Mouse (Mus musculus): ENCODE measurements around the gene Gm10840. TPM values are rescaled to one million over a fixed set of nuclear protein-coding genes. Genes with fewer than 3 reads are reported as not detected.

The Gm10840 gene
- polyA plus RNA-seq, 1 experiment: not detected

DNA sequence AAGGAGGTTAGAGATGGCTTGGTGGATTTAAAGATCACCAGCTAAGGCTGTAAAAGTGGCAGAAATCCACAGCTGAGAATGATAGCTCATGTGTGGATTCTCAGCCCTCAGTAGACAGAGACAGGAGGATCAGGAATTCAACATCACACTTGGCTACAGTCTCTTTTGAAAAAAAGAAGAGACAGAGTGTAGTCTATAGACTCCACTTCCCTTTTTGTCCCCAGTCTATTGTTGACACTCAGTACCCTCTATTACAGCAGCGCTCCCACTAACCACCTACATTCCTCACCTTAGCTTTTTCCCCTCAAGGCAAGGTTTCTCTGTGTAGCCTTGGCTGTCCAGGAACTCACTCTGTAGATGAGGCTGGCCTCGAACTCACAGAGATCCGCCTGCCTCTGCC lies 31.1 kb downstream of the Gm10840 start:
- Histone ChIP-seq H3K36me3 (ENCODE audit: control insufficient read depth, insufficient read depth) (peaks cover 7% of the 10 kb centered on the region), H3K4me2 (ENCODE audit: low read depth) (no peak overlapping the region), H3K27me3 (ENCODE audit: control insufficient read depth, insufficient read depth, insufficient read length) (no peaks in the 10 kb centered on the region), H3K79me2 (ENCODE audit: control insufficient read depth, insufficient read depth) (peaks cover 10% of the 10 kb centered on the region), H3ac (ENCODE audit: control insufficient read depth, insufficient read length) (no peak overlapping the region), H3K4me3 (no peak overlapping the region)
- no peak for TF ChIP-seq TCF12 (IDR thresholded peaks at IDR 0.05; ENCODE audit: insufficient read depth, poor library complexity, severe bottlenecking)
- TF ChIP-seq USF1 (IDR thresholded peaks at IDR 0.05; ENCODE audit: low read depth): no peak
- no peak for TF ChIP-seq CEBPB (IDR thresholded peaks at IDR 0.05; ENCODE audit: insufficient read depth, poor library complexity, severe bottlenecking)
- TF ChIP-seq POLR2A (IDR thresholded peaks at IDR 0.05; ENCODE audit: insufficient read length, low read depth): no peak
- no peak for TF ChIP-seq E2F4 (IDR thresholded peaks at IDR 0.05; ENCODE audit: insufficient read depth)
- TF ChIP-seq MYOD1 (IDR thresholded peaks at IDR 0.05; ENCODE audit: control insufficient read depth in 1 of 3, insufficient read length in 2 of 3, low read depth in 2 of 3): no peak
- no peak for TF ChIP-seq SRF (IDR thresholded peaks at IDR 0.05; ENCODE audit: control insufficient read depth, insufficient read length, low read depth)
- TF ChIP-seq REST (IDR thresholded peaks at IDR 0.05; ENCODE audit: insufficient read depth, insufficient read length): no peak
- no peak for TF ChIP-seq MYOG (IDR thresholded peaks at IDR 0.05; ENCODE audit: control insufficient read depth in 1 of 3, insufficient read depth in 1 of 3, insufficient read length in 2 of 3, low read depth in 2 of 3)
- TF ChIP-seq POLR2AphosphoS2 (IDR thresholded peaks at IDR 0.05; ENCODE audit: insufficient read length, low read depth): no peak
- no peak for TF ChIP-seq MAX (IDR thresholded peaks at IDR 0.05; ENCODE audit: low read depth)
- no peak for TF ChIP-seq TCF3 (IDR thresholded peaks at IDR 0.05; ENCODE audit: insufficient read length, low read depth)

DNA sequence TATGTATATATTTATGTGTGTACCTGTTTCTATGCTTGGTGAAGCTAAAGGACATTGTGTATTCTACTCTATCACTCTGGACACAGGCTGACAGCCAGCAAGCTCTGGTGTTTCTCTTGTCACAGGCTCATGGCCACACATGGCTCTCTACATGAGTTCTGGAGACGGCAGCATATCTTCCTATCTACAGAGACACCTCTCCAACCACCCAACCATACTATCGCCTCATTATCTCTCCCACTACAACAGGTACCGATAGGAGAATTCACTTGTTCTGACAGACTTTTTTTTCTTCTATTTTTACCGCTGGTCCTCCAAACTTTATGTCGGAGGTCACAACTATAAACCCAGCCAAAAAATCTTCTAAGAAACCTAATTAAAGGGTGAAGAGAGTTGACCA lies 31.6 kb downstream of the Gm10840 start:
- Histone ChIP-seq H3K79me2 (ENCODE audit: control insufficient read depth, insufficient read depth) (peaks cover 10% of the 10 kb centered on the region), H3K27me3 (ENCODE audit: control insufficient read depth, insufficient read depth, insufficient read length) (no peaks in the 10 kb centered on the region), H3K36me3 (ENCODE audit: control insufficient read depth, insufficient read depth) (peaks cover 13% of the 10 kb centered on the region), H3K4me2 (ENCODE audit: low read depth) (peak overlapping the region; percentile 98), H3K4me3 (peak overlapping the region; percentile 67), H3ac (ENCODE audit: control insufficient read depth, insufficient read length) (no peak overlapping the region)
- no peak for TF ChIP-seq TCF3 (IDR thresholded peaks at IDR 0.05; ENCODE audit: insufficient read length, low read depth)
- TF ChIP-seq CEBPB (IDR thresholded peaks at IDR 0.05; ENCODE audit: insufficient read depth, poor library complexity, severe bottlenecking): no peak
- no peak for TF ChIP-seq E2F4 (IDR thresholded peaks at IDR 0.05; ENCODE audit: insufficient read depth)
- TF ChIP-seq MAX (IDR thresholded peaks at IDR 0.05; ENCODE audit: low read depth): no peak
- TF ChIP-seq TCF12 (IDR thresholded peaks at IDR 0.05; ENCODE audit: insufficient read depth, poor library complexity, severe bottlenecking): no peak
- TF ChIP-seq REST (IDR thresholded peaks at IDR 0.05; ENCODE audit: insufficient read depth, insufficient read length): no peak
- no peak for TF ChIP-seq USF1 (IDR thresholded peaks at IDR 0.05; ENCODE audit: low read depth)
- TF ChIP-seq POLR2AphosphoS2 (IDR thresholded peaks at IDR 0.05; ENCODE audit: insufficient read length, low read depth): no peak
- no peak for TF ChIP-seq MYOG (IDR thresholded peaks at IDR 0.05; ENCODE audit: control insufficient read depth in 1 of 3, insufficient read depth in 1 of 3, insufficient read length in 2 of 3, low read depth in 2 of 3)
- TF ChIP-seq MYOD1 (IDR thresholded peaks at IDR 0.05; ENCODE audit: control insufficient read depth in 1 of 3, insufficient read length in 2 of 3, low read depth in 2 of 3): no peak
- TF ChIP-seq SRF (IDR thresholded peaks at IDR 0.05; ENCODE audit: control insufficient read depth, insufficient read length, low read depth): no peak
- no peak for TF ChIP-seq POLR2A (IDR thresholded peaks at IDR 0.05; ENCODE audit: insufficient read length, low read depth)

DNA sequence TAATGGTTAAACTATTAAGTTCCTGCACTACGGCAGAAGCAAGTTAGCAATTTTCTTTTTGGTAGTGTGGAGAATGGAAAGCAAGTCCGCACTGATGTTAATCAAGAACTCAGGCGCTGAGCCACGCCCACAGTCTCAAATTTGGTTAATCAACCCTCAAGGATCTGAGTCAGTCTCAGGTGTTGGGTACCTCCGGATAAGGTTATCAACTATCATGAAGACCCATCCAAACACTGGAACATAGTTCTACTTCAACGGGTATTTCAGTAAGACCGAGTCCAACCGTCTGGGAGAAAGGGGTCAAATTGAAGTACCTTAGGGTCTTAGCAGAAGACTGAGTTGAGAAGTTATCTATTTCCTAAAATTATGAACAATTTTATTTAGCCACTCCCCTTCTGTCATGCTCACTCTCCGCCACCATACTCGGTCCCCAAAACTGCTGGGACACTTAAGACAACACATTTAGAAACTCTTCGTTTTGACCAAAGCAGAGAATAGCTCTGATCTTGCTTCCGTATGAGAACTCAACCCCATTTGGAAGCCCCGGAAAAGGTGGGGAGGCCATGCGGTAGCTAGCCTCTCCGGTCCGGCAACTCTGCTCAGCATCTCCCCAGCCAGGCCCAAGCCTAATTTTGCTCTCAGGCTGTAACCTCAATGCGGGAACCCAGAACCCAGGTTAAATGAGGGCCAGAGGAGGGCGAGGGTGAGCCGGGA lies 32.2 kb downstream of the Gm10840 start:
- Histone ChIP-seq H3K4me2 (ENCODE audit: low read depth) (peak overlapping the region; percentile 98), H3K27me3 (ENCODE audit: control insufficient read depth, insufficient read depth, insufficient read length) (no peaks in the 10 kb centered on the region), H3K79me2 (ENCODE audit: control insufficient read depth, insufficient read depth) (peaks cover 10% of the 10 kb centered on the region), H3K36me3 (ENCODE audit: control insufficient read depth, insufficient read depth) (peaks cover 18% of the 10 kb centered on the region), H3K4me3 (peak overlapping the region; percentile 67), H3ac (ENCODE audit: control insufficient read depth, insufficient read length) (peak overlapping the region; percentile 26)
- TF ChIP-seq POLR2A (IDR thresholded peaks at IDR 0.05; ENCODE audit: insufficient read length, low read depth): no peak
- TF ChIP-seq MAX (IDR thresholded peaks at IDR 0.05; ENCODE audit: low read depth): no peak

DNA sequence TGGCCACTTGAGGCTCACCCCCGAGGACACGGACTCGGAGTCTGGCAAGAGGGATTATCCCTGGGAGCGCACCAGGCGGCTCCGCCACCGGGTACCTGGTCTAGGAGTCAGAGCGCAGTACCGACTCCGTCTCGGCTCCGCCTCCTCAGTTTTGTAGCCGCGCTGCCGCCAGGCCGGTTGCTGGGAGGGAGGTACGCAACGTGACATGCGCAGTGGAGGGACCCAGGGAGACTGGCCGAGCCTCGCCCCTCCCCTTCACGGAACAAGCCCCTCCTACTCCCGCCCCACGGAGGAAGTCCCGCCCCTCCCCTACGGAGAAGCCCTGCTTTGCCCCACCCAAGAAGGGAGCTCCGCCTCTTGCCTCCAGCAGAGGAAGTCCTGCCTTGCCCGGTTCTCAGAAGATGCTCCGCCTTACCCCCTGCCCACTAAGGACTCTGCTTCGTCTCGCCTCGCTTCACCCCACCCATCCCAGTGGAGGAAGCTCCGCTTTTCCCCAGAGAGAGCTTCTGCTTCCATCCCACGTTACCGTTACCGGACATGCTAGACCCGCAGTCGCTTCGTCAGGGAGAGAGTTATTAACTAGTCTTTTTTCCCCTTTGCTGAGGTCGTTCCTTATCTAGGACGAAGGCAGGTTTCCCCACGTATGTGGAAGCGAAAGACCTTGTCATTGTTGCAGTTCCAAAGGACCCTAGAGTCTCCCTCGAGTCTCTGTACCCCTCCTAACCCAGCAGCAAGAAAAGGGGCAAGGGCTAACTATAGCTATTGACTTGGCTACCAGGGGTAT lies 32.9 kb downstream of the Gm10840 start:
- Histone ChIP-seq H3K4me2 (ENCODE audit: low read depth) (peak overlapping the region; percentile 98), H3K36me3 (ENCODE audit: control insufficient read depth, insufficient read depth) (peaks cover 26% of the 10 kb centered on the region), H3K79me2 (ENCODE audit: control insufficient read depth, insufficient read depth) (peaks cover 10% of the 10 kb centered on the region), H3ac (ENCODE audit: control insufficient read depth, insufficient read length) (peak overlapping the region; percentile 26), H3K27me3 (ENCODE audit: control insufficient read depth, insufficient read depth, insufficient read length) (no peaks in the 10 kb centered on the region), H3K4me3 (peak overlapping the region; percentile 67)
- TF ChIP-seq E2F4 (IDR thresholded peaks at IDR 0.05; ENCODE audit: insufficient read depth) (no peak), REST (IDR thresholded peaks at IDR 0.05; ENCODE audit: insufficient read depth, insufficient read length) (no peak), TCF12 (IDR thresholded peaks at IDR 0.05; ENCODE audit: insufficient read depth, poor library complexity, severe bottlenecking) (no peak), MYOG (IDR thresholded peaks at IDR 0.05; ENCODE audit: control insufficient read depth in 1 of 3, insufficient read depth in 1 of 3, insufficient read length in 2 of 3, low read depth in 2 of 3) (peak in 1 of 3 experiments; percentile 5), MYOD1 (IDR thresholded peaks at IDR 0.05; ENCODE audit: control insufficient read depth in 1 of 3, insufficient read length in 2 of 3, low read depth in 2 of 3) (no peak), SRF (IDR thresholded peaks at IDR 0.05; ENCODE audit: control insufficient read depth, insufficient read length, low read depth) (peak; percentile 26), TCF3 (IDR thresholded peaks at IDR 0.05; ENCODE audit: insufficient read length, low read depth) (no peak), POLR2AphosphoS2 (IDR thresholded peaks at IDR 0.05; ENCODE audit: insufficient read length, low read depth) (peak; percentile 95), USF1 (IDR thresholded peaks at IDR 0.05; ENCODE audit: low read depth) (no peak), CEBPB (IDR thresholded peaks at IDR 0.05; ENCODE audit: insufficient read depth, poor library complexity, severe bottlenecking) (no peak), POLR2A (IDR thresholded peaks at IDR 0.05; ENCODE audit: insufficient read length, low read depth) (peak; percentile 64), MAX (IDR thresholded peaks at IDR 0.05; ENCODE audit: low read depth) (no peak)

All from myocyte (in vitro differentiated cells).